Mouse (Mus musculus) forebrain, embryonic 10.5 days (tissue): ENCODE measurements around the gene Ccdc187. TPM values are rescaled to one million over a fixed set of nuclear protein-coding genes. Genes with fewer than 3 reads are reported as not detected.

Experiments used
- DNase-seq: peaks from one replicate; pipeline ENCODE4 v3.0.0-alpha.2; 2017; ENCODE audit warnings: low spot score; ENCODE audit errors: extremely low spot score
- H3K27ac ChIP-seq: fragments of 300-500 bp; sonication (generic); 2 replicates; pipeline ENCODE4 v1.5.1; 2016; ENCODE audit warnings: mild to moderate bottlenecking
- H3K27me3 ChIP-seq: fragments of 300-500 bp; sonication (generic); 2 replicates; pipeline ENCODE4 v1.6.1; 2016; ENCODE audit warnings: mild to moderate bottlenecking; ENCODE audit not compliant: poor library complexity, severe bottlenecking
- H3K36me3 ChIP-seq: fragments of 300-500 bp; sonication (generic); replicated peaks from 2 replicates; pipeline ENCODE4 v1.6.1; 2016; ENCODE audit warnings: mild to moderate bottlenecking, moderate library complexity
- H3K4me1 ChIP-seq: fragments of 300-500 bp; sonication (generic); 2 replicates; pipeline ENCODE4 v1.6.1; 2016
- H3K4me3 ChIP-seq: fragments of 300-500 bp; sonication (generic); 2 replicates; pipeline ENCODE4 v1.5.1; 2016; ENCODE audit warnings: mild to moderate bottlenecking, moderate library complexity
- H3K9me3 ChIP-seq: fragments of 300-500 bp; sonication (generic); 2 replicates; pipeline ENCODE4 v1.6.1; 2016; ENCODE audit warnings: mild to moderate bottlenecking, moderate library complexity
- WGBS: fragments of 180-500 bp; shearing (Covaris S2); methylation state at CpG from one replicate; pipeline ENCODE4 v1.1.7; 2016; 5-methylcytosine and 5-hydroxymethylcytosine counted together
- polyA plus RNA-seq: library from polyadenylated mRNA; unstranded; fragments of >200 nt; fragmentation: Nextera tagmentation; extraction: Ambion mirVana; gene quantifications from 2 replicates; pipeline ENCODE4 v1.2.1, GENCODE M21; 2016

Ccdc187 gene
- polyA plus RNA-seq, 1 experiment from 2014 or later = 0.07 TPM

DNA sequence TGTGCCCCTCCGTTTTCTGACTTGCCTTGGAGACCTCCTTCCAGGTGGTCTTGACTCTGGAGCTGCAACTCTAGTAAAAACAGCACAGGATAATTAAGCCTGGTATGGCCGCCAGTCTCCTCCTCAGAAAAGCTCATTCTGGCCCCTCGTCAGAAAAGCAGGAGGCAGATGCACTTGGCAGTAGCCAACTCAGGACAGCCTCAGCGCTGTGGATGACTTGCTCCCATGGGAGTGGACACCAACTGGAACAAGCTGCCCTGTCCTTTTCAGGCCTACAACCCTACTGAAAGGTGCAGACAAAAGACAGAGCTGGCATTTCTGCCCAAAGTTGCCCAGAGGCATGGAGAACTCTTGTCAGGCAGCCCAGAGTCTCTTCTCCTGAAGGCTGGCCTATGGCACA, 39.5 kb downstream of the Ccdc187 start:
- DNase-seq = no peak
- no peak overlapping the region for H3K27ac ChIP-seq
- H3K9me3 ChIP-seq = no peaks in the 10 kb centered on the region
- no peak overlapping the region for H3K4me3 ChIP-seq
- no peaks in the 10 kb centered on the region for H3K36me3 ChIP-seq
- 70% methylated on average over 4 of the region's 4 CpGs for WGBS
- H3K27me3 ChIP-seq = no peaks in the 10 kb centered on the region
- H3K4me1 ChIP-seq = 0 out of 2 replicates have a peak, but pooled peaks cover 5% of the 10 kb centered on the region

DNA sequence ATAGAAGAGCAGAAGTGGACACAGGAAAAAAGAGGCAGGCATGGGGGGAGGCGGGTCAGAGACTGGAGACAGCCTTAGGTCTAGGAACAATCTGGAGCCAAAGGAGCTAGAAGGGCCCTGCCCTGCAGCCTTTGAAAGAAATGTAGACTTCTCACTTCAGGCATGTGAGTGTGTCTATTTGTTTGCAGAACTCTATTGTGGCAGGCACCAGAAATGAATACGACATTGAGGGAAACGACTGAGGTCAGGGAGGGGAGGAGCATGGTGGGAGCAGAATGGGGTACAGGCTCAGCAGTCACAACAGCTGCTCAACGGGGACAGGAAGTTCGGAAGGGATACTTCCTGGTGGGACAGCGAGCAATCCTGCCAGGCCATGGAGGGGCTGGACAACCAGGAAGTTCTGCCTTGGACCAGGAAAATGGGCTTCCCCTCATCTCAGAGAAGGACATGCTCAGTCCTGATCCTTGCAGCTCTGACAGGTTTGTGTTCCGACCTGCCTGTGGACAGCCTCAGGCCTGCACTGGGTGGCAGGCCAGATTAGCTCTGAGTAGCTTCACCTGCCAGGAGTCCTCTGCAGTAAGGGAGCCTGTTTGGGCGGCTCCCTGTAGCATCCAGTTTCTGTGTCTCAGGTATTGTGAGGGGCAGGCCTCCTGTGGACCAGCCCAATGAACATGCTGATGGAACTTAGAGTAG, 41.7 kb downstream of the Ccdc187 start:
- no peaks in the 10 kb centered on the region for H3K9me3 ChIP-seq
- no peaks in the 10 kb centered on the region for H3K36me3 ChIP-seq
- no peak for DNase-seq
- no peak overlapping the region for H3K4me3 ChIP-seq
- WGBS = 78% methylated on average over 8 of the region's 8 CpGs
- no peaks in the 10 kb centered on the region for H3K27me3 ChIP-seq
- 0 out of 2 replicates have a peak, but pooled peaks cover 5% of the 10 kb centered on the region for H3K4me1 ChIP-seq
- H3K27ac ChIP-seq = no peak overlapping the region

DNA sequence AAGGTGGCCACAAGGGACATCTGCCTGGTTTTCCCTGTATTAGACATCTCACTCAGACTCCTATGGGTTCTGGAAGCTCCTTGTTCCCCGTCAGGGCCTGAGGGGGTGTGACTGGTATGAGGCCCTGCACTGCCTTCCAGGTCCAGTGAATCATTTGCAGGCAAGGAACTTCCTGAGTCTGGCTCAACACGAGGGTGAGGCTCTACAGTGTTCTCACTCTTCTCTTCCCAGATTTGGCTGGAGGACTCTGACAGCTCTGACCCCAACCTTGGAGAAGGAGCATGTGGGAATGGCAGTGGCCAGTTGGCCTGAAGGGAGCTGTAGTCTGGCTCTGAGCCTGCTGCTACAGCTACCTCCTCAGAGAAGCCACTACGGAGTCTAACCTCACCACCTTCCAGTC, 46.8 kb downstream of the Ccdc187 start:
- 71% methylated on average over 3 of the region's 3 CpGs for WGBS

DNA sequence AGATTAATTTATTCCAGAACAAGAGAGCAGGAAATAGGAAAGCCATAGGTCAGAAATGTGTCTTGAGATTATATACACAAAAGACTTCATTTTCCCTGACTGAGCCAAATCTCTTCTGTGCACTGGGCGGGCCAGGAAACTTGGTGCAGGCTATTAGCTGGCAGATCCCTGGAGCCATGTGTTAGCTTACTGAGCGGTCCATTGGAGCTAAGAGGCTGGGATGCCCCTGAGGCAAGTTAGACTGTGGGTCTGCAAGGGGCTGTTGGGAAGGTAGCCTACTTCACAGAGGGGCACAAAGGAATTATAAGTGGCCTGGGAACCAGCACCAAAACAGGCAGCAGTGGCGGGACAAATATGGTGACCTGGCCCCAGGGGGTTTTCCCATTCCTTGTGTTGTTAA, 53.5 kb downstream of the Ccdc187 start:
- H3K27me3 ChIP-seq = no peaks in the 10 kb centered on the region
- H3K4me3 ChIP-seq = no peak overlapping the region
- no peak overlapping the region for H3K27ac ChIP-seq
- peaks cover 12% of the 10 kb centered on the region for H3K4me1 ChIP-seq
- 73% methylated on average over 3 of the region's 3 CpGs for WGBS
- no peaks in the 10 kb centered on the region for H3K36me3 ChIP-seq
- H3K9me3 ChIP-seq = no peaks in the 10 kb centered on the region
- DNase-seq = no peak

More for the DNA sequence above, 46.8 kb downstream of the Ccdc187 start:
- Histone ChIP-seq H3K27ac (no peak overlapping the region), H3K9me3 (no peaks in the 10 kb centered on the region), H3K4me1 (0 out of 2 replicates have a peak, but pooled peaks cover 1% of the 10 kb centered on the region), H3K27me3 (no peaks in the 10 kb centered on the region), H3K4me3 (no peak overlapping the region), H3K36me3 (no peaks in the 10 kb centered on the region)
- no peak for DNase-seq

DNA sequence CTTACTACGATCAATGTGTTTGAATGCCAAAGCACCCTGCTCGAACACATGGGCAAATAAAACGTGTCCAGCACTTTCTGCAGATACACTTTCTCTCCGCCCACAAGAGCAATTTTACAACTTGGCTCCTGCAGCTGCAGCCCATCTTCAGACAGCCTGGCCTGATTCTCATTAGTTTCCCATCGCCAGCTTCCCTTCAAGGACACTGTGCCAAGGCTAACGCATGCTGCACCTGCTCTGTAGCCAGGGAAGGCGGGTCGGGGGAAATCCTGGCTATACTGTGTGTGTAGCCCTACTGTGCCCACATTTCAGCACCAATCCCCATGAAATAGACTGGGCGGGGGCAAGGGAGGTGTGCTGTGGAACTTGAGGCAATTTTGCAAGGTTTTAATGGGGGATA, 54.0 kb downstream of the Ccdc187 start:
- Histone ChIP-seq H3K9me3 (no peaks in the 10 kb centered on the region), H3K4me1 (peaks cover 17% of the 10 kb centered on the region), H3K36me3 (no peaks in the 10 kb centered on the region), H3K27me3 (no peaks in the 10 kb centered on the region), H3K27ac (no peak overlapping the region), H3K4me3 (no peak overlapping the region)
- WGBS = 75% methylated on average over 9 of the region's 9 CpGs
- no peak for DNase-seq

DNA sequence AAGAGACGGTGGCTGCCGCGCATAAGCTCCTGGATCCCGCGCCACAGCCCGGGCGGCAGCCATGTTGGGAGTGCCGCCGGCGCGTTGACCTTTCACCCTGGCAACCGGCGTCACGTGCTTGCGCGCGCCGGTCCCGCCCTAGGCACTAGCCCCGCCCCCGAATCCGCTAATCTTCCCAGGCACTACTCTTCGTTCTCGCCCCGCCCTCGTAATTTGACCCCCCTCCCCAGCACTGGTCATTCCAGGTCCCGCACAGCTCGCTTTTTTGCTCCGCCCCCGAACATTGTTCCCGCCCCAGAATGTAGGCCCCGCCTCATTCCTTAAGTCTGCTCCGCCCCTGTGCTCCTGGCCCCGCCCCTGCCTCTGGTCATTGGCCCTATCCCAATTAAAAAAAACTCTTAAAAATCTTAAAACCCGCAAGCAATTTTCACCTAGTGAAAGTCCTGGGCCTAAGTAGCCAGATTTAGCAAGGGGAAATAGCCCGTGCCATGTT, 57.0 kb downstream of the Ccdc187 start, which contains the start of gene Qsox2:
Gene Qsox2, minus strand, starts transcription at position 236 of the 493 bp plus-strand sequence.
- WGBS = 2% methylated on average over 36 of the region's 36 CpGs
- Histone ChIP-seq H3K9me3 (no peaks in the 10 kb centered on the region), H3K27ac (peak within 1 kb of the TSS; percentile 95), H3K4me1 (peaks cover 26% of the 10 kb centered on the region), H3K4me3 (peak within 1 kb of the TSS; percentile 97), H3K36me3 (peaks cover 6% of the 10 kb centered on the region; the same call in 1 of the 2 replicates), H3K27me3 (no peaks in the 10 kb centered on the region)
- DNase-seq = peak; percentile 98

DNA sequence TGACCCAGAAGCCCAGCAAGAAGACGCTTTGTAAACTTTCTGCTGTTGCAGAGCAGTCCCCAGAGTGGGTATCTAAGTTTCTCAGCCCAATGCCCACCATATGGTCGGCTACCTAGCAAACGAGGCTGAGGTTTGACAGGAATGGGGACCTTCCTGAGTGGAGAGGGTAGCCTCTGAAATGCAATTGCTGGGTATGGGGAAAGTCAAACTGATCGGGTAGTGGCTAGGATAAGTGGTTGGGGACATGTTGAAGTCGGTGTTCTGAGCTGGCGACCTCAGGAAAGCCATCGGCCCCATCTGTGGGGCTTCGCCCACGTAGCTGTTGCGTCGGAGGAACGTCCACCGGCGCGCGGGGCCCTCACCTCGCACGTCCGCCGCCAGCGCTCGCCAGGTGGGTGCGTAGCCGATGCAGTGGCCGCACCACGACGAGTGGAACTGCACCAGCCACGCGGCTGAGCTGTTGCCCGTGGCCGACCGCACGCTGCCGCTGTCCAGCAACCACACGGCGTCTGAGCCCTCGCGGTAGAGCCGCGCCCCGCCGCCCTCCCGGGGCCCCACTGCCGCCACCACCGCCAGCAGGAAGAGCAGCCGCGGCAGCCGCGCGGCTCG, 57.6 kb downstream of the Ccdc187 start:
- WGBS = under 1% methylated on average over 51 of the region's 51 CpGs
- Histone ChIP-seq H3K36me3 (peaks cover 10% of the 10 kb centered on the region; the same call in 1 of the 2 replicates), H3K27ac (peak overlapping the region; percentile 95), H3K4me1 (peaks cover 29% of the 10 kb centered on the region), H3K4me3 (peak overlapping the region; percentile 97), H3K27me3 (no peaks in the 10 kb centered on the region), H3K9me3 (no peaks in the 10 kb centered on the region)
- DNase-seq = no peak

DNA sequence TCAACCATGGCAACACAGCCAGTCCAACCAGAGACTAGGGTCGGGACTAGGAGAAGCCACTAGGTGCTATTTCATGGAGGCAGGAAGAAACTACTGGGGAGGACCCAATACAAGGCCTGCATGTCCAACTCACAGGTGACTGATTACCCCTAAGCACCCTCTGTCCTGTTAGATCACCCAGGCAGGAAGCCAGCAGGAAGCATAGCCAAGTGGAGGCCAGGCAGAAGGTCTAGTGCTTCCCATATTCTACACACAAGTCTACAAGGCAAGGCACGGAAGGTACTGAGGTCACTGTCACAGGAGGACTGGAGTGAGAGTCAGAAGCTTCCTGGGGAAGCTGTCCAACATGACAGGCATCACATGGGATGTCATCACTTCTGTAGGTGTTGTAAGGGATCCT, 59.6 kb downstream of the Ccdc187 start:
- Histone ChIP-seq H3K4me3 (no peak overlapping the region), H3K27me3 (no peaks in the 10 kb centered on the region), H3K9me3 (no peaks in the 10 kb centered on the region), H3K4me1 (peaks cover 29% of the 10 kb centered on the region), H3K27ac (no peak overlapping the region), H3K36me3 (peaks cover 18% of the 10 kb centered on the region)
- 83% methylated on average over 2 of the region's 2 CpGs for WGBS
- DNase-seq = no peak

DNA sequence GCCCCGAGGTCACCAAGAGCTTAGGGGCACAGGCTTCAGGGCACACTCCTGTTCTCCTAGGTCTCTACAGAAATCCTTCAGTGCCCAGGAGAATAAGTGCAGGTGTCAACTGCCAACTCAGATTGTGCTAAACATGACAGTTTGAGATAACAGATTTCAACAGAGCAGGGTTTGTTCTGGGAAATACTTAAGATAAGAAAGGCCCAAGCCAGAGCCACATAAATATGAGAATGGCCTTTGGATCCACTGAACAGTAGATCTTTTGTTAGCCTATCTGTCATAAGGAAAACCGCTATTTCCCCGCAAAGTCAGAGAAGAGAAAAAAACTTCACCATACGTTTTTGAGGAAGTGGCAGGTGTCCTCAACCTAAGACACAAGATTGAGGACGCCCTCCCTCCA, 60.1 kb downstream of the Ccdc187 start:
- Histone ChIP-seq H3K36me3 (peaks cover 18% of the 10 kb centered on the region), H3K4me1 (peaks cover 29% of the 10 kb centered on the region), H3K27ac (no peak overlapping the region), H3K4me3 (no peak overlapping the region), H3K9me3 (no peaks in the 10 kb centered on the region), H3K27me3 (no peaks in the 10 kb centered on the region)
- DNase-seq = no peak
- WGBS = 90% methylated on average over 5 of the region's 5 CpGs

DNA sequence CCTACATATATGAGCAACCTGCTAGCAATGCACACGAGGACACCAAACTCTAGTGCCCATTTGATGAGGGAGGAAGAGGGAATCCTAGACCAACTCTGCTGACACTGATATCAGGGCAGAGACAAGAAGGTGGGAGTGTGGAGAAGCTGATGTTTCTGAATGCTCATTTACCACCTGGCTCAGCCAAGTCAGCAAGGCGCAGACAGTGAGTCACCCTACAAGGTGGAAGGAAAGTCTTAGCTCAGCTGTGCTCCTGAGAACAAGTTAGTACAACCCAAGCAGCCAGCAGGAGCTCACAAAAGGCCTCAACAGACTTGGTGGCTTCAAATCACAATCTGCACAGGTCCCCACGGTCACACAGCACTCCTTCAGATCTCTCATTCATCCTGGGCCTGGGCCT, 63.0 kb downstream of the Ccdc187 start:
- no peaks in the 10 kb centered on the region for H3K27me3 ChIP-seq
- H3K9me3 ChIP-seq = no peaks in the 10 kb centered on the region
- 86% methylated on average over 3 of the region's 3 CpGs for WGBS
- no peak overlapping the region for H3K4me3 ChIP-seq
- no peak overlapping the region for H3K27ac ChIP-seq
- peaks cover 22% of the 10 kb centered on the region for H3K4me1 ChIP-seq
- no peak for DNase-seq
- H3K36me3 ChIP-seq = peaks cover 27% of the 10 kb centered on the region

DNA sequence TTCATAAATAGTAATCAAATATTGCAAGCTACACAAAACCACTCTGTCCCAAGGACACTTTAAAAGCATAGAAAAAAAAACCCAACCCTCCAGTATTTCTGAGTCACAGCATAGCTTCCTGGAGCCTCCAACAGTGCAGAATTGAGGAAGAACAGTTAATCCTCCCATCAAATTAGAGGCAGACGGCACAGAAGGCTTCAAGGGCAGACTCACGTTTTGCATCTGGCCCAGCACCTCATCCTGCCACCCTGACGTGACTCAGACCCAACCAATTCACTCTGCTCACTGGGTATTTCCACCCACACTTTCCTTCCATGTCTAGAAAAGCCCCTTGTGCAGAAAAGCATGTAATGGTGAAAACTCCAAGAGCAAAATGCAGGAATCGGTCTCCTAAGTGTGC, 64.1 kb downstream of the Ccdc187 start:
- H3K27ac ChIP-seq = no peak overlapping the region
- H3K27me3 ChIP-seq = no peaks in the 10 kb centered on the region
- DNase-seq = no peak
- peaks cover 38% of the 10 kb centered on the region for H3K36me3 ChIP-seq
- no peaks in the 10 kb centered on the region for H3K9me3 ChIP-seq
- H3K4me3 ChIP-seq = no peak overlapping the region
- H3K4me1 ChIP-seq = peaks cover 11% of the 10 kb centered on the region
- 62% methylated on average over 4 of the region's 4 CpGs for WGBS

DNA sequence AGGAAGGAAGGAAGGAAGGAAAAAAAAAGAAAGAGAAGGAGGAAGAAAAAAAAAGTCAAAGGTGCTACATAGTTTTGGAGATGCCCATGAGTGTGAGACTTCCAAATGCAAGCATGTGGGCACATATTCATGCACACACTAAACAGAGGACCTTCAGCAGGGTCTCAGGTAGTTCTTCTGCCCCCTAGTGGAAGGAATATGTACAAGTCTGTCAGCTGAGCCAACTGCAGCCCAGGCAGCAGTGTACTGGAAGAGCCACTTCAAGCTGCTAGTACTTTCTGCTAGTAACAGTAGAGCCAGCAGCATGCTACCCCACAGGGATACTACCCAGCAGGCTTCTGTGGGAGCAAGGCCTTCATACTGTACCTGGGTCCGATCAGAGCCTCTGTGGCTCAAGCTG, 66.6 kb downstream of the Ccdc187 start:
- H3K4me1 ChIP-seq = 0 out of 2 replicates have a peak, but pooled peaks cover 3% of the 10 kb centered on the region
- no peaks in the 10 kb centered on the region for H3K9me3 ChIP-seq
- no peak overlapping the region for H3K27ac ChIP-seq
- WGBS = 68% methylated on average over 1 of the region's 1 CpGs
- DNase-seq = peak; percentile 47
- H3K36me3 ChIP-seq = peaks cover 57% of the 10 kb centered on the region
- no peak overlapping the region for H3K4me3 ChIP-seq
- H3K27me3 ChIP-seq = no peaks in the 10 kb centered on the region

DNA sequence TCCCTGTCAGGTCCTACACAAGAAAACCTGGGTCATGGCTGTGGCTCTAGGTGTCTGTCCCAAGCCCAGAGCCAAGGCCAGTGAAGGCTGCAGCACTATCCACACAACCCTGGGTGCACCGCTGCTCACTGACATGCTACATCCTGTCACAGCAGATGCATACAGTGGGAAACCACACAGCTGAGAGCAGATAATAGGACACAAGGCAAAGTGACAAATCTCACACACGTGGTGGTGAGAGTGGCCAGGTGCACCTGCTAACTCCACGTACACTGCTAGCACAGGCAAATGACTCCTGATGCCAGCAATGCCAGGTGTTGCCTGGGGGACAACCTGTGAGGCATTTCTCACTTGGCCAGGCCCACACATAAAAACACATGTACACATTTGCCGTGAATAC, 69.1 kb downstream of the Ccdc187 start:
- Histone ChIP-seq H3K9me3 (no peaks in the 10 kb centered on the region), H3K27ac (no peak overlapping the region), H3K4me3 (no peak overlapping the region), H3K27me3 (no peaks in the 10 kb centered on the region), H3K36me3 (peaks cover 70% of the 10 kb centered on the region), H3K4me1 (no peaks in the 10 kb centered on the region)
- 92% methylated on average over 4 of the region's 4 CpGs for WGBS
- no peak for DNase-seq
